Mouse (Mus musculus) ovary, adult 18-20 months (tissue): ENCODE measurements around the gene Fgf4.
"Not testable (repeated sequence)": the region's sequence is repeated elsewhere in the genome, so short reads cannot be mapped to it uniquely, and the experiment has no call there.

Experiments used
- DNase-seq: peaks from one replicate; pipeline ENCODE4 v3.0.0; 2022; ENCODE audit warnings: low spot score, mixed read lengths

Gene Fgf4

GRCm38 (mm10) chr7:144867161-144867560, 20.0 kb downstream of the Fgf4 start:
- DNase-seq: no peak

GRCm38 (mm10) chr7:144867602-144868001, 20.4 kb downstream of the Fgf4 start:
- DNase-seq: no peak

GRCm38 (mm10) chr7:144872420-144872819, 25.3 kb downstream of the Fgf4 start:
- DNase-seq: no peak

GRCm38 (mm10) chr7:144873160-144873559, 26.0 kb downstream of the Fgf4 start:
- no peak for DNase-seq

- no peak for DNase-seq
Measured at GRCm38 (mm10) chr7:144874226-144874625, 27.1 kb downstream of the Fgf4 start.

GRCm38 (mm10) chr7:144878401-144878800, 31.2 kb downstream of the Fgf4 start:
- no peak for DNase-seq

GRCm38 (mm10) chr7:144883106-144883505, 35.9 kb downstream of the Fgf4 start:
- DNase-seq: no peak

GRCm38 (mm10) chr7:144887672-144888071, 40.5 kb downstream of the Fgf4 start:
- no peak for DNase-seq

GRCm38 (mm10) chr7:144888564-144889299, 41.6 kb downstream of the Fgf4 start:
- DNase-seq: no peak

GRCm38 (mm10) chr7:144890661-144891060, 43.5 kb downstream of the Fgf4 start:
- DNase-seq: not testable (repeated sequence)

- no peak for DNase-seq
Measured at GRCm38 (mm10) chr7:144891863-144892262, 44.7 kb downstream of the Fgf4 start.

GRCm38 (mm10) chr7:144892322-144892721, 45.2 kb downstream of the Fgf4 start:
- DNase-seq: no peak

GRCm38 (mm10) chr7:144894191-144894590, 47.0 kb downstream of the Fgf4 start:
- no peak for DNase-seq

- DNase-seq: no peak
Measured at GRCm38 (mm10) chr7:144894706-144895105, 47.5 kb downstream of the Fgf4 start.

GRCm38 (mm10) chr7:144895305-144896111, 48.3 kb downstream of the Fgf4 start:
- DNase-seq: peak; percentile 29

GRCm38 (mm10) chr7:144896294-144897218, 49.4 kb downstream of the Fgf4 start, which contains the start of gene Fgf15:
Gene Fgf15, plus strand, starts transcription at chr7:144896531.
- no peak for DNase-seq

GRCm38 (mm10) chr7:144898506-144898905, 51.3 kb downstream of the Fgf4 start:
- no peak for DNase-seq

- not testable (repeated sequence) for DNase-seq
Measured at GRCm38 (mm10) chr7:144905514-144905913, 58.3 kb downstream of the Fgf4 start.

GRCm38 (mm10) chr7:144906708-144907397, 59.7 kb downstream of the Fgf4 start:
- no peak for DNase-seq

GRCm38 (mm10) chr7:144907793-144908192, 60.6 kb downstream of the Fgf4 start:
- DNase-seq: no peak

- DNase-seq: no peak
Measured at GRCm38 (mm10) chr7:144908705-144909104, 61.5 kb downstream of the Fgf4 start.
